Mouse (Mus musculus): ENCODE measurements at regions not wholly inside any gene's neighbourhood (a gene's known extent, or its start where the extent isn't known, plus 50 kb on each side); places are given as distances from the start of the nearest gene placed in this dataset.

DNA sequence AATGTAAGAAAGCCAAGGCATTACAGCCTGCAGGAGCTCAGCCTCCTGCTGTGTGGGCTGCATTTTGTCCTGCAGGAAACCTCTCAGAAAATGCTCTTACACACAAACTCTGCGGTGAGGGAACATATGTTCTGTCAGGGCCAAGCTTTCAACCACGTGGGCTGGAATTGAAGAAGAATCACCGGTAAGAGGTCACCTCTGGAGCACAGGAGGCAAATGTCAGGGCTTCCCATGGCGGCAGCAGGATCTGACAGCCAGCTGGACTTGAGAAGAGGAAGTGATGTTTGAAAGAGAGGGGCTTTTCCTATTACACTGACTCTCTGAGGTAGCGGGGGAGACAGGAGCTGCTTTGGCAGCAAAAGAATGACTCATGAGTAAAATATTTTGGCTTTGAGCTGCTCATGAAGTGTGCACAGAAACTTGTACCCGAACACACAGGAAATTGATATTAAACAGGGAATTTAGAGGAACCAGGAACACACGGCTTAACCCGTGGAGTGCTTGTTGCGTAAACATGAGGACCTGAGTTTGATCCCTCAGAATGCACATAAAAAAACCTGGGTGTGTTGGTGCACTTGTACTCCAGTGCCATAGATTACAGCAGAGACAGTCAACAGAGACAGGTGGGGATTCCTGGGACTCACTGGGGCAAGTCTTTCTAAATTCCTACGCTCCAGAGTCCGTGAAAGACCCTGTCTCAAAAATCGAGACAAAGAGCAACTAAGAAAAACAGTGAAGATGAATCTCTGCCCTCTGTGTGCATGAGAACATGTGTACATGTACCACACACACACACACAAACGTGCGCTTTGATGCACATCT is 848.1 kb upstream of the A1bg start:
- no peak for DNase-seq (ENCODE audit: low read depth, low spot score)

- no peak for DNase-seq (ENCODE audit: low read depth, low spot score)
Measured at GRCm38 (mm10) chr15:61766544-61767094, 843.8 kb upstream of the A1bg start.

- no peak for DNase-seq (ENCODE audit: low read depth, low spot score)
Measured at GRCm38 (mm10) chr15:61753802-61754201, 831.0 kb upstream of the A1bg start.

GRCm38 (mm10) chr15:61723696-61724095 is 800.9 kb upstream of the A1bg start:
- DNase-seq (ENCODE audit: low read depth, low spot score): no peak

DNA sequence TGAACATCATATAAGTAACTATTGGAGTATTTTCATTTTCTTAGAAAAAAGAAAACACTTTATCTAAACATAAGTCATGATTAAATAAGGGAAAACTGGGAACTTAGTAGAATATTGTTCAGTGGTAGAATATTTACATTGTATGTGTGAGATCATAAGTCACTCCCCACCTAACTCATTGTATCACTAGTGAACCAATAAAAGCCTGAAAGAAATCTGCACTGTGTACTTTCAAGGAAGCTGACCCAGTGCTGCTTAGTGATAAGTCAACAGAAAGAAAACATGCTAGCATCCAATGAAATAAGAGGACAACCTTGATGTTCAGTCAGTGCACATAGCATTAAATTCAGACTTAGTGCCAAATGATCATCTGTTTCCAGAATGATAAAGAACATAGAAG is 795.7 kb upstream of the A1bg start:
- DNase-seq (ENCODE audit: low read depth, low spot score): no peak

DNA sequence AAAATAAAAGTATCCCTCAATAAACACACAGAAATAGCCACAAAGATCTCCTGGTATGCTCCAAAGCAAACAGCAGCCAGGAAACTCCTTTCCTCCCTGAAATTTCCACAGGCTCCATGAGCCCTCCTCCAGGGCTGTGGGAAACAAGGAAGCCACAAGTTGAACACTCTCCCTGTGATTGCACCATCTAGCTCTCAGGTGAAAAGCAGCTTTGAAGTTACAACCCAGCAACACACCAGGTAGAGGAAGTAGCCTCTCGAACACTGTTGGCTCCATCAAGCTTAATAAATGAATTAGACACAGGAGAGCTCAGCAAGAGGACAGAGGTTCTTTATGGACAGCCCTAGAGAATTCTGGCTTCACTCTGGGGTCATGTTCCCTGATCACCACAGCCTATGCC is 794.4 kb upstream of the A1bg start:
- DNase-seq (ENCODE audit: low read depth, low spot score): no peak

- no peak for DNase-seq (ENCODE audit: low read depth, low spot score)
Measured at GRCm38 (mm10) chr15:61713953-61714352, 791.1 kb upstream of the A1bg start.

DNA sequence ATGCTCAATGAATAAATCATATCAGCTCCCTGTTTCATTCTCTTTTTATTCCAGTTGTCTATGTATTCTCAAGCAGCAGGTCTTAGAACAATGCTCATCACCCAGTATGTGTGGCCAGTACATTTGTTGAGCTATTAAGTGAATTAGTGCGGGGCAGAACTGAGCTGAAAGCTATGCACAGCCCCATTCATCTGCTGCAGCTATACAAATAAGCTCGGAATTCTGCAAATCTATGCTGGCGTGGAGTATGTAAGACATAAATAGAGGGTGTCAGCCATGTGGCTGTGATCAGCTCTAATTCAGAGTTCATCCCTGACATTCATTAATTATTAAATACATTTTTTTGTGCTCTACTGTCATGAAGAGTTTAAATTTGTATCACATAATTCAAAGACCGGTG is 786.1 kb upstream of the A1bg start:
- DNase-seq (ENCODE audit: low read depth, low spot score): no peak

DNA sequence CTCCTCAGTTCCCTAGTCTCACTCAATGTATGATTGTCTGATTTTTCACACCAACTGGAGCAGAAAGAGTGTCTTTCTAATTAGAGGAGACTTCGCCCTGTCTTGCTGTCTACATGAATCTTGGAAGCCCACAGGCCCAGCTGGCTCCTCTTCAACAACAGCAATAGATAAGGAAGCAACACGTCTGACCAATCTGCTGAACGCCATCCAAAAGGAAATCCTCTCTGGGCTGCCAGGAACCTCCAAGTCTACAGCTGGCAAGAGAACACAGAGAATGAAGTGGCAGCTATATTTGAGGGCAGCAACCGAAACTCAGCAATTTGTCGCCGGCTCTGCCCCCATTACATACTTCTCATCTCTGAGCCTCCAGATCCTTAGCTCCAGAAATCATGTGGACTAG is 785.1 kb upstream of the A1bg start:
- no peak for DNase-seq (ENCODE audit: low read depth, low spot score)

DNA sequence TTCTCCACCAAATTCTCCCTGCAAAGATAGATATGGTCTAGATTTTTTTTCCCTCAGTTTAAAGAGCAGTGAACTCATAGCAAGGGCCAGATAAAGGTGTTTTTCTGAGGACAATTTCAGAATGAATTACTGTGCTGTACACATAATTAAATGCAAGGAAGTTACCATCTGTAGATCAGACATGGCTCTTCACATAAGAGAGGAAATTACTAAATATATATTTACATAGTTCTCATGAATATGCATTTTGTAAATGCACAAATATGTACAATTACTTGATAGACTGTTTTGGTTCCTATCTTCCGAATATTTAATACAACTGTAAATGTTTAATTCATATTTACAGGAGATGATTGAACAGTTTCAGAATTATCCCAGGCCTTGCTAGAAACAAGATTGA is 769.9 kb upstream of the A1bg start:
- no peak for DNase-seq (ENCODE audit: low read depth, low spot score)

DNA sequence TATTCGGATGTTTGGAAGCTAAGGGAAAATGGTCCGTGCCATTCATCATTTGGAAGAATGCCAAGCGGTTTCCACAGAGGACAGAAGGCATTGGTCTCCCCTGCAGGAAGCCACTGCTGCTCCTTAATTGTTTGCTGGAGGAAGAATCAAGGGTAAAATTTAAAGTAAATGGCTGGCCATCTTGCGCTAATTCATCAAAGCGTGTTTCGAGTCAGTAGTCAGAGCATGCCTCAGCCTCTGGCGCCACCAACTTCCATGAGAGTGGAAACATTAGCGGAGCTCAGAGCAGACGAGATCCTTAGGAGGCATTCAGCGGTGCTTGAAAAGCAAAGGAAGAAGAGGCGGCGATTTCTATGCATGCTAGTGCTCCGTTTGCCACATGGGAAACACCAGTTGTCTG is 767.6 kb upstream of the A1bg start:
- DNase-seq (ENCODE audit: low read depth, low spot score): no peak

DNA sequence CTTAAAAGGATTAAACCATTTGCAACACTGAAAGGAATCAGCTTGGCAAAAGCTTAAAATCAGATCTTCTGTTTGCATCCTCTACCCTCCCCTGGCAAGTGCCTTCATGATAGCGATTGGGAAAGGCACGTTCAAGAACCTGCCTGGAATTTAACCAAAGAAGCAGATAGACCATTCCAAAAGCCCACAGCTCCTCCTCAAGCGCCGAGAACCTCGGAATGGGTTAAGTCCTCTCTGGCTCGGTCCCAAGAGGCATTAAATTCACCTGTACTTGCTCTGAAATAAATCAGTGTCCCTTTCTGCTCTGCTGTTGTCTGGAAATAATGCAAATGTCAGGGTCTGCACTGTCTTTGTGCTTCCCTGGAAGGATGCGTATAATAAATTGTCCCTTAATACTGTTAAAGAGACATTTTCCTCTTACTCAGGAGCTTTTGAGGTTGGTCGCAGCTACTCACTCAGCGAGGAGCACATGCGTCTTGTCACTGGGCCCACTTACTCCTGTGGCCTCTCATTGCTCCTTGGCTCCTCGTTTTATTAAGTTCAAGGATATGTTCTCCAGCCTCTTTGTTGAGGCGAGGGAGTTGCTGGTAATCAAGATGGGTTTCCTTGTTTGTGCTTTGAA is 767.1 kb upstream of the A1bg start:
- no peak for DNase-seq (ENCODE audit: low read depth, low spot score)

DNA sequence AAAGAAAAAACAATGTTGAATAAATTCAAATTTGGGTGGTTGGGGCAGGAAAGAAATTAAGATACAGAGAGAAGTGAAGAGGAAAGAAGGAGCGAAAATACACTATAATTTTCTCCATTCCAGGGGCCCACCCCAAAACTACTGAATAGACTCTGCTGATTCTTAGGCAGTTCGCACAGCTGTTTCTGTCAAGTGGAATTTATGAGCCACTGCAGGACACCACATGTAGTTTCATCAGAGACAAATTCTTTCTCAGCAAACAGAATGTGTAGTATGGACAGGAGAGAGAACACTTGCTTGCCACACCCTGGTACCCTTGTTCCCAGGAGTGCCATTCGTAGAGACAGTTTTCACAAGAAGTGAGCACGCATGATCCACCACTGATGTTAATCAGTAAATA is 760.2 kb upstream of the A1bg start:
- DNase-seq (ENCODE audit: low read depth, low spot score): no peak

- no peak for DNase-seq (ENCODE audit: low read depth, low spot score)
Measured at GRCm38 (mm10) chr15:61670556-61670955, 747.7 kb upstream of the A1bg start.

DNA sequence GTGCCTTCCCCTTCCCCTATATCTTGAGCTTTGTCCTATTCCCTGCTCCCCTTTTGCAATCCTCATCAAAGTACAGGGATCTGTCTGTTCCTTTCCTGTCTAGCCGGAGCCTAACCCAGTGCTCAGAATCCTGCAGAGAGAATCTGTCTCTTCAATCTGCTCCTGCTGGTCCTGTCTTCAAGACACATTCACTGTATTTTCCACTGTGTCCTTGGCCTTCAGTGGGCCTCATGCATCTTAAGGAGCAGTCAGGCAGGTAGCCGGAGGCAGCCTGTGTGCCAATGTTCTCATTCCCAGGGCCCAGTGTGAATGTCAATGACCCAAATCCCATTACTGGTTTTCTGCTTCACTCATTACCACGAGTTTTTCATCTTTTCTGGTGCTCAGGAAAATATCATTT is 737.8 kb upstream of the A1bg start:
- no peak for DNase-seq (ENCODE audit: low read depth, low spot score)

- no peak for DNase-seq (ENCODE audit: low read depth, low spot score)
Measured at GRCm38 (mm10) chr15:61656951-61657350, 734.1 kb upstream of the A1bg start.

DNA sequence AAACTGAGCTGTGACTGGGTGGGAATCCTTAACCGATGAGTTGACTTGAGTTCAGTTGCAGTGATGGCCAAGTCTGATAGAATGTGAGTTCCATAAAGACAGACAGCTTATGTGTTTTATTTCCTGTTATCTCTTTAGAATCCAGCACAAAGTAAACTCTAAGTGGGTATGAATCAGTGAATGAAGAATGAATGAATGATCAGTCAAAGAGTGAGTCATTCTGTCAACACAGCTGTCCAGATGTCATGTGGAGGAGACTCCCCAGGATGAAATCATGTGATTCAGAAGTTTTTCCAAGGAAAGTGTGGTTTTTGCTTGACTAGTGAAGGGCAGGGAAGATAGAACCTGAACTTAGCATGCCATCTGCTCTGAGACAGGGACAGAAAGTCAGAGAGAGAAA is 732.0 kb upstream of the A1bg start:
- no peak for DNase-seq (ENCODE audit: low read depth, low spot score)

GRCm38 (mm10) chr15:61653853-61654252 is 731.0 kb upstream of the A1bg start:
- no peak for DNase-seq (ENCODE audit: low read depth, low spot score)

DNA sequence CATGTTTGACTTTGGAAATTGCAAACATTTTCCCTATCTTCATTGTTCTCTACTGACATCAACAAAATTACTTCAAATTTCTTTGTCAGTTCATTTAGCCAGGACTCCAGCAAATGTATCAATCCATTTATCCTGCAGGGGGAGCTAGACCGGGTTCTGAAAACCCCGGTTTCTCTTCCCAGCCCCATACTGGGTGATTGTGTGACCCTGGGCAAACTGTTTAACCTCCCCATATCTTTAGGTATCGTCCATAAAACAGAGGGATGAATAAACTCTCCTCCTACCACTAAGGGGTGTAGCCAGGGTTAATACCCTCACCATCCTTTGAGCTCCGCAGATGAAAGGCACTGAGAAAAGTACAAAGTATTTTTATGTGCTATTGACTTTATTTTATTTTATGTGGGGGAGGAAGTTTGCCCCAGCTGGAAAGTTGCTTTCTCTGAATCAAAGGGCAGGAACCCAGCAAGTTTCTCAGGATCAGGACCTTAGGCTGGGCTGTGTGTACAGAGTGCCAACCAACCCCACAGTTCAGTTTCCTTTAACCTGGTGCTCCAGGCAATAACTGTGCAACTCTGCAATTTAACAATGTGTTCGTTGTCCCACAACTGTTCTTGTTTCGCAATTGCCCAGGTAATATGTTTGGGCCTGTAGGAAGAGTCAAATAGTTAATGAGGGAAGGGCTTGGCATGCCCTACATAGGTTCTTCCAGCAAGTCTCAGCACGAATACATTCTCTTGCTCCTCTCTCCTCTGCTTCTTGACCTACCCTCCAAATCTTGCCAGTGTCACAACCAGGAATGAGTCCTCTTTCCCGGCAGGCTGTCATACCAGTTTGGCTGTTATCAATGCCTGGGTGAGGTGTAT is 696.1 kb upstream of the A1bg start:
- no peak for DNase-seq (ENCODE audit: low read depth, low spot score)

DNA sequence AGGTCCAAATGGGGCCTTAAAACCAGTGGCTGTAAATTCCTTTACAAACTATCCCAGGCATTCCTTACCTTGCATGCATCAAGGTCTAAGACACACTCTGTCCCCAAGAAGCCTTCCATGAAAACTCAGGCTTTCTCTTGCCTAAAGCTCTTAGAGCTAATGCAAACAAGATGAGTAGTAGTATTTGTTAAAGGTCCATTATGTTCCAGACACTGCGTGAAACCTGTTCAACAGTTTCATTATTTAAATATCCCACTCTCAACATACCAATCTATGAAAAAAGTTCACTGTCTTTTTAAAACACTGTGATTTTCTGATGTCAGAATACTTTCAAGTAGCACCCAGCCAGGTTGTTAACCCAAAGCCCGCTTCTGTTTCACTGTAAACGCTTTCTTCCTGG is 687.9 kb upstream of the A1bg start:
- DNase-seq (ENCODE audit: low read depth, low spot score): no peak

DNA sequence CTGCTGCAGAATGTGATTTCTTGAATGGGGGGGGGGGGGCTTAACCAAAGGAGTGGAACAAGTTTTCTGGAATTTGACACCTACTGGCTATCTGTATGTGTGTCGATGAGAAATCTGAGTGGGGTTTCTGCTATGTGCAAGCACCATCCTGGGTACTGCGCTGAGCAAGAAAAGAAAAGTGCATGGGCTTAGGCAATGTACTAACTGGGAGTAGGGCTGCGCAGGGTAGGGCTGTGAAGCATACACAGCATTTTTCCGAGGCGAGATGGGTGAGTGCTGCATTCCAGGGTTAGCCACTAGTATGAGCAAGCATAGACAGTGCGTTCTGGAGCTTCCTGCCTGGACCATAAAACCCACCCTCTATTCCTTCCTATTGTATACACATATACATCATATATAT is 686.8 kb upstream of the A1bg start:
- DNase-seq (ENCODE audit: low read depth, low spot score): no peak

- no peak for DNase-seq (ENCODE audit: low read depth, low spot score)
Measured at GRCm38 (mm10) chr15:61608301-61608731, 685.5 kb upstream of the A1bg start.

Data from WW6 (cell line).